Mouse (Mus musculus) induced T-regulatory cell, adult 2 months (primary cell): Measurements from ENCODE around the gene Clec10a.
"Not testable (repeated sequence)": the region's sequence is repeated elsewhere in the genome, so short reads cannot be mapped to it uniquely, and the experiment has no call there.

ENCODE experiments used
- DNase-seq: peaks from one replicate; pipeline ENCODE4 v3.0.0-alpha.2; 2012; ENCODE audit warnings: low read depth

The Clec10a gene

DNA sequence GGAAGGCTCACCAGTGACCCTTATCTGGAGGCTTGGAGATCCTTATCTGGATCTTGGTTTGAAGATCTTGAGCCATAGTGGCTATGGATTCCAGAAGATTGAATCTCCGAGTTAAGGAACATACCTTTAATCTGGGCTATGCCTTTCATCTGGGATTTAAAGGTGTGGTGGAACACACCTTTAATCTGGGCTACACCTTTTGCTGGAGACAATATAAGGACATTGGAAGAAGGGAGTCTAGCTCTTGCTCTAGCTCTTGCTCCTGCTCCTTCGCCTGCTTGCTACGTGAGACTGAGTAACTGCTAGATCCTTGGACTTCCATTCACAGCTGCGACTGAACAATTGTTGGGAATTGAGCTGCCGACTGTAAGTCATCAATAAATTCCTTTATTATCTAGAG is at the start of gene Clec10a:
Gene Clec10a, plus strand, starts transcription at position 301 of the 400 bp plus-strand sequence.
- DNase-seq: not testable (repeated sequence)

DNA sequence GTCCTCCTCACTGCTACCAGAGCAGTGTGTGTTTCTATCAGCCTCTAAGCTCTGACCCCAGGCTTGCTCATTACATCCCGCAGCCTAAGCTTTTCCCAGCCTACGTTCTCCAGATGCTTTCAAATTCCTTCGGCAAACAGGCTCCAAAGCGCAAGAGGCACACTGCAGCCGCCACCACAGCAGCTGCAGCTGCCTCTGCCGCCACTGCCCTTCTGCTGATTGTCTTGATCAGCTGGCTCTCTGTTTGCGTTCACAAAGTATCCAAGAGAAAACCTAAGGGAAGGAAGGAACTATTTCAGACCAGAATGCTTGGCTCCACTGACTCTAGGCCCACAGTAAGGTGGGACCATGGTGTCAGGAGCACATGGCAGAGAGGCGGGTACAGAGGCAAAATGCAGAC is 48.9 kb upstream of the Clec10a start:
- DNase-seq: no peak

DNA sequence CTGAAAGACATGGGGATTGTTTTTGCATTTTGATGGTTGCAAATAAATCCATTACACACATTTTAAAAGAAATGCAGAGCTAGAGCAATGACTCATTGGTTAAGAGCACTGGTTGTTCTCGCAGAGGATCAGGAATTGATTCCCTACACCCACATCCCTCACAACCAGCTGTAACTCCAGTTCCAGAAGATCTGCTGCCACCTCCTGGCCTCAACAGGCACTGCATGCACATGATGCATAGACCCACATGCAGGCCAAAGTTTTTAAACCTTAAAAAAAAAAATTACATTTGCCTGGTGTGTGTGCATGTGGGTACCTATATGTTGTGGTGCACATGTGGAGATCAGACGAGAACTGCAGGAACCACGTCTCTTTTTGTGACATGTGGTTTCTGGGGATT is 45.9 kb upstream of the Clec10a start:
- DNase-seq: peak; percentile 69

DNA sequence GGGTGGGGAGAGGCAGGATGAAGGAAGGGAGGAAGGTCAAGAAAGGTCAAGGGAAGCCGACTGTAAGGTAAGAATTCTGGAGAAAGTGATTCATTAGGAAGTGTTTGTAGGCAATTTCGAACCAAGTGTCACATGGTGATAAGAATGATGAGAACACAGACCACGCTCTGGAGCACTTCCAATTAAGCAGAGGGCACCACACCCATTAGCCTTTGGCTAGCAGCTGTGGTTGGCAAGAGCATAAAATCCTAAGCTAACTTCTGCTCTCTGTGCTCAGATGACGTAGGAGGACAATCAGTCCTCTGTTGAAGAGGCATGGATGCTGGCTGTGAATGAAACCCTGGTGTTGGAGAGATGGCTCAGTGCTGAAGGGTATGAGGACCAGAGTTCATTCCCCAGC is 41.4 kb upstream of the Clec10a start:
- DNase-seq: no peak

DNA sequence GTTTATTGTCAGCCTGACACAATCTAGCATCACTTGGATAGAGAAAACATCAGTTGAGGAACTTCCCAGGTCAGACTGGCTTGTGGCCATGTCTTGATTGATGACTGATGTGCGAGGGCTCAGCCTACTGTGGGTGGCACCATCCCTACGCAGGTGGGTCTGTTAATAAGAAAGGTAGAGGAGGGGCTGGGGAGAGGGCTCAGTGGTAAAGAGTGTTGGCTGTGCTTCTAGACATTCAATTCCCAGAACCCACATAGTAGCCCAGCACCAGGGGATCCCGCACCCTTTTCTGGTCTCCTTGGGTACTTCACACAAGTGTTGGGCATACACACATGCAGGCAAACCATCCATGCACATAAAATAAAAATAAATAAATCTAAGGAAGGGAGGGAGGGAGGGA is 40.1 kb upstream of the Clec10a start:
- DNase-seq: no peak

DNA sequence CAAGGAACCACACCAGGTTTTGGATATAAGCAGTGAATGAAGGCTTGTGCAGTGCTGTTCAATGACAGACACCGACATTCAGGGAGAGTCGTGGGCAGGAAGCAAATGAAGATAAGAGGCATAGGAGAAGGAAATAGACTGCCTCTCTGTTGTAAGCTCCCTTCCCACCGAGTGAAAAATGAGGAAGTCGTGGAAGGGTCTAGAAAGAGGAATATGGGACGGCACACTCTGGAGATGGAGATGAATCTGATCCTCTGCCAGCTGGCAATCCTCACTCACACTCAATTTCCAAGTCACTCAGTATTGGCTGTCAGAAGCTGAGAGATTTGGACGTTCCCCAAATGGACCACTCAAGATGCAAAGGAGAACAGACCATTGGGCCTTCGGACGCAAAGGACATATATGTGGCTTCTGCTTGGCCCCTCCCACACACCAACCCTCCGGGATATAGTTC is 26.0 kb upstream of the Clec10a start, which contains the start of gene Mgl2:
Gene Mgl2, plus strand, starts transcription at position 404 of the 454 bp plus-strand sequence.
- no peak for DNase-seq

DNA sequence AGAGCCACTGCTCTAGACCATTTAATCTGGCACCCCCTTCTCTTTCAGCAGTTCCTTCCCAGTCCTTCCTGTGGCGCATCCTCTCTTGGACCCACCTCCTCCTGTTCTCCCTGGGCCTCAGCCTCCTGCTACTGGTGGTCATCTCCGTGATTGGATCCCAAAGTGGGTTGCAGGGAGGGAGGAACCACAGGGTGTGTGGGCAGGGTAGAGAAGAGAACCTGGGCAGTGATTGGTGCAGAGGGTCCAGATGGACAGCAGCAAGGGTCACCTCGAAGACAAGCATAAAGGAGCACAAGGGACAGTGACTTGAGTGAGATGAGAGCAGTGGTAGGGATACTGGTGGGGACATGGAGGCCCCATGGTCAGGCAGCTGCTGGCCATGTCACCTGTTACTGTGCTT is 21.0 kb upstream of the Clec10a start:
- not testable (repeated sequence) for DNase-seq

DNA sequence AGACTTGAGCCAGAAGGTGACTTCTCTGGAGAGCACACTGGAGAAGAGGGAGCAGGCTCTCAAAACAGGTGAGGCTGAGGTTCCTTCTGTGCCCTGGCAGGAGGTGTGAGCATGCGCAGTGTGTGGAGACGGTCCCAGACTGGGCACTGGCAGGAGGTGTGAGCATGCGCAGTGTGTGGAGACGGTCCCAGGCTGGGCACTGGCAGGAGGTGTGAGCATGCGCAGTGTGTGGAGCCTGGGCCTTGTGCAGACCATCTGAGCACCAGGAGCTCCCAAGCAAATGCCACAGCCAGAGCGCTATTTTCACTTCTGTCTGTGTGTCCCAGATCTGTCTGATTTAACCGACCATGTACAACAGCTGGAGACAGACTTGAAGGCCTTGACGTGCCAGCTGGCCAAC is 20.1 kb upstream of the Clec10a start:
- not testable (repeated sequence) for DNase-seq

DNA sequence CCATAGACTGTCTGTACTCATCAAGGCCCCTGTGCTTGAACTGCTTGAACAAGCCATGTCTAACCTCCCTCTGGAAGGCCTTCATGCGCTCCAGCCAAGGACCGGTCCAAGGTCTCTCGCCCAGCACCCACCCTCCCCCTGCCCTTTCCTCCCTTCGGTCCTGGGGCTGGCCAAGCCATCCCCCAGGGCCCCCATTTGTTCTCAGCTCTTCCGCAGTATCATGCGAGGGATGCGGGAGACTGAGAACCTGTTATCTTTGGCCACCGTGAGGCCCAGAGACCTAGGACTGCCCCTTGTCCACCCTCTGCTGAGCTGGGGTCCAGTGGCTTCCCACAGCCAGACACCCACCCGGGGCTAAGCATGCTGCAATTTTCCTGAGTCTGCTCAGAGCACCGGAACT is 16.8 kb upstream of the Clec10a start:
- DNase-seq: no peak

DNA sequence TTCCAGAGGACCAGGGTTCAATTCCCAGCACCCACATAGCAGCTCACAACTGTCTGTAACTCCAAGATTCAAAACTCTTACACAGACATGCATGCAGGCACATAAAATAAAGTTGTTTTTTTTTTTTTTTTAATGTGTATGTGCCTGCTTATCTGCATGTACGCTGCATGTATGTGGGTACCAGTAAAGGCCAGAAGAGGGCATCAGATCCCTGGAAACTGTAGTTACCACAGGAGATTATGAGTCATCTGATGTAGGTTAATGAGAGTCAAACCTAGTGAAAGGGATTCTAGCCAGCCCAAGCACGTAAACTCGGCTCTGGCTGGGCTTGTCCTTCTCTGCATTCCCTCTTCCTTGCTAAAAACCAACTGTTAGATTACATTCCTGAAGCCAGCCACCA is 4.9 kb upstream of the Clec10a start:
- peak; percentile 19 for DNase-seq

DNA sequence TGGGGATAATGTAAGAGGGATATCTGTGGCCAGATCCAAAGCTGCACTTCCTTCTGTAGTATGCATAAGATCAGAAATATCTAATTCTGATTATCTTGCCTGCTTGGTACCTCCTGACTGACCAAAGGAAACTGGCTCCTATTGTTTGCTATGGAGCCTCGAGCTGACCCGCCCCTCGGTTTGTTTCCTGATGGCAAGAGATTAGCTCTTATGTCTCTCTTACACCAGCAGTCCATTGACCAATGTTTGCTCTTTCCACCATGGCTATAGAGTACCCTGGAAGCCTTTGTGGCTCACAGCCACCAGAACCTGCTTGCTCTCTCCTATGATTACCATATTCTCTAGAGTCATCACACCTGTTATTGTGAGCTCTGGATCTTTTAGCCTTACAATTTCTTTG is 6.3 kb downstream of the Clec10a start:
- DNase-seq: no peak

DNA sequence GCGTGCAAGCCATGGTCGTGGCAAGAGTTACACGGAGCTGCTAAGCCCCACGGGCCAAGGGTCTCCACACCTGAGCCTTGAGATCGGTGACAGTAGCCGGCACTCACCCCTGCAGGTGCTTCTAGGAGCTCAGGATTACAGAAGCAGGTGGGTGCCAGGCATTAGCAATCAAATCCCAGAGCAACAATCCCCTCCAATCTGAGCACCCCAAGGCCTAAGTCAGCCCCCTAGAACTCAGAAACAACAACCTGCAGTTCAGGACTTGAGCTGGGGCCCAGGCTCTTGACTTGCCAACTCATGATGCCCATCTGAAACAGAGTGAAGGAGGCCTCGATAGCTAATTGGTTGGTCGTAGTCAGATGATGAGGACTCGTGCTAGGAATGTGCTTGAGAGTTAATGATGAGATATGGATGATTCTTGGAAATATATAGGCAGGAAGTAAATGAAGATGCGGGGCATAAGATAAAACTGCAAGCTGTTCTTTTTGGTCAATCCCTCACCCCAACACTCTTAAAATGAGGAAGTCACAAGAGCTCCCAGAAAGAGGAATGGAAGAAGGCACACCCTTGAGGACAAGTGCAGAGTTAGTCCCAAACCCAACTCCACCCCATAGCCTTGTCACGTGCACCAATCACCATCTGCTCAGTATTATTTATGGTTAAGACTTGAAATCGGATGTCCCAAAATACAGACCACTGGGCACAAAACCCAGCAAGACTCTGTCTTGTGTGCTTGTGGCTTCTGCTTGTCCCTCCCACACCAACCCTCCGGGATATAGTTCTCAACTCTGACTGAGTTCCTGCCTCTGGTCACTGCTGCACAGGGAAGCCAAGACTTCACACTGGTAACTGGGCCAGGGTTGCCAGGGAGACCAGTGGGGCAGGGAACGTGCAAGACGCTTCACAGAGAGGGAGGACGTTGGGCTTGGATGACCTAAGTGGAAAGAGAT is 10.2 kb downstream of the Clec10a start:
- DNase-seq: no peak

DNA sequence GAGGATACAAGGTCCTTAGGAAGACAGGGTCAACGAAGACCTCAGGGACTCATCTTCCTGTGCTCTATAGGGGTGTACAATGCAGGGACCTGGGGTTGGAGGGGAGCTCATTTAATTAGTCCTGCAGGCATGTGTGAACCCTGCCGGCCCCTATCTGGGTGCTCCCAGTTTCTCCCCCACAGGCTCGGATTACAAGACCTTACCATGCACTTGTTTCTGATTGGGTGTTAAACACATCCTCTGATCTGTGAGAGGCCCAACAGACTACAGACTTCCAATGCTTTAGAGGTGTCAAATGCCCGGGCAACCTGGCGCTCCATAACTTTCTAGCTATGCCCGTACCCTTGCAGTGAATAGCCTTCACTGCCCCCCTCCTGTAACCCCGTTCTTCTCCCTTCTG is 12.1 kb downstream of the Clec10a start:
- DNase-seq: no peak

DNA sequence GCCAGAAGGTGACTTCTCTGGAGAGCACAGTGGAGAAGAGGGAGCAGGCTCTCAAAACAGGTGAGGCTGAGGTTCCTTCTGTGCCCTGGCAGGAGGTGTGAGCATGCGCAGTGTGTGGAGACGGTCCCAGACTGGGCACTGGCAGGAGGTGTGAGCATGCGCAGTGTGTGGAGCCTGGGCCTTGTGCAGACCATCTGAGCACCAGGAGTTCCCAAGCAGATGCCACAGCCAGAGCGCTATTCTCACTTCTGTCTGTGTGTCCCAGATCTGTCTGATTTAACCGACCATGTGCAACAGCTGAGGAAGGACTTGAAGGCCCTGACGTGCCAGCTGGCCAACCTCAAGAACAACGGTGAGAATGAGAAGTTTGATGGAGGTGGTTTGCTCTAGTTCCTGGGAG is 13.5 kb downstream of the Clec10a start:
- not testable (repeated sequence) for DNase-seq

DNA sequence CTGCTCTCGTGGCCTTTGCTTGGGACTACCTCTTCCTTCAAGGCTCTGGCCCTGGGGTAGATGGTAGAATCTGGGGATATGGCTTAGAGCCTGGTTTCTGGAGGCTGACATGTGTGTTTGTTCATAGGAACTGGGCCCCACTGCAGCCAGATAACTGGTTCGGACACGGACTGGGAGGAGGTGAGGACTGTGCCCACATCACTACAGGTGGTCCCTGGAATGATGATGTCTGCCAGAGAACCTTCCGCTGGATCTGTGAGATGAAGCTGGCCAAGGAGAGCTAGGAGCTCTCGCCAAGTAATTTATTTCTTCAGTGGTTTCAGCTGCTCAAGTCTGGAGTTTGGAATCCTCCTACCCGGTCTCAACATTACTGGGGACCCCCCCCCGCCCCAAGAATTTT is 14.3 kb downstream of the Clec10a start:
- DNase-seq: no peak

DNA sequence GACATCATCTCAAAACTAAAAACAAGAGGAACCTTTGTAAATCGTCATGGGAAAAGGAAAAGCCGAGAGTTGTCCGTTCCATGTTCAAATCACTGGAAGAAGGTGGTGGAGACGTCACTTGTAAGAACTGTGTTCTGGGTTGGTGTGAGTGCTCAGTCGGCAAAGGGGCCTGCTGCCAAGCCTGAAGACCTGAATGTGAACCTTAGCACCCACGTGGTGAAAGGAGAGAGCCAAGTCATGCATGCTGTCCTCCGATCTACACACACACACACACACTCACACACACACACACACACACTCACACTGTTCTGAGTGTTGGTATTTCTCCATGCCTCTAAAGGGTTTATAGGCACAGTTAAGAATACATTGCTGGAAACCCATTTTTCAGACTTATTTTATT is 15.2 kb downstream of the Clec10a start:
- no peak for DNase-seq

DNA sequence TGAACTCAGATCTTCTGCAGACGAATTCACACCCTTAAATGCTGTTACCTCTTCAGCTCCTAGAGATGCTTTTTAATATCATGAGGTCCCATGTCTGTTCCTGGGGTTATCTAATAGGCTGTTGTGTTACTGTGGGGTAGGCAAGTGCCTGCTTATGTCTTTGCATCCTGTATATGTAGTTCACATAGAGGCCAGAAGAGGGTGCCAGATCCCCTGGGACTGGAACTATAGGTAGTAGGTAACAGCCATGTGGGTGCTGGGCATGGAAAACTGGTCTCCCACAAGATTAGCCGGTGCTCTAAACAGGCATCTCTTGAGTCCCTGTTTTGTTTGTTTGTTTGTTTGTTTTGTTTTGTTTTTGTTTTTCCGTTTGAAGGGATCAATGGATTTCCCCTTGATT is 15.8 kb downstream of the Clec10a start:
- DNase-seq: peak; percentile 73

DNA sequence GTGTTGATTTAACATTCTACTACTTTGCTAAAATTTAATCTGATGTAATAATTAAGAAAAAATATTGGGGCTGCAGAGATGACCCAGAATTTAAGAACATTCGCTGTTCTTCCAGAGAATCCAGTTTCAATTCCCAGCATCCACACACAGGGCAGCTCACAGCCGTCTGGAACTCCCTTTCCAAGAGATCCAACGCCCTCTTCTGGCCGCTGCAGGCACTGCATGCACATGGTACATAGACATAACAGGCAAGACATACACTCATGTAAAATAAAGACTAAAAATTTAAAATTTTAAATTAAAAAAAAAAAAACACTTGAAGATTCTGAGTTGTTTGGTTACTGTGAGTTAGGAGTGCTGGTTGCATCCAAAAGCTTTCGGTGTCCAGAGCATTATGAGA is 16.3 kb downstream of the Clec10a start:
- DNase-seq: peak; percentile 26

DNA sequence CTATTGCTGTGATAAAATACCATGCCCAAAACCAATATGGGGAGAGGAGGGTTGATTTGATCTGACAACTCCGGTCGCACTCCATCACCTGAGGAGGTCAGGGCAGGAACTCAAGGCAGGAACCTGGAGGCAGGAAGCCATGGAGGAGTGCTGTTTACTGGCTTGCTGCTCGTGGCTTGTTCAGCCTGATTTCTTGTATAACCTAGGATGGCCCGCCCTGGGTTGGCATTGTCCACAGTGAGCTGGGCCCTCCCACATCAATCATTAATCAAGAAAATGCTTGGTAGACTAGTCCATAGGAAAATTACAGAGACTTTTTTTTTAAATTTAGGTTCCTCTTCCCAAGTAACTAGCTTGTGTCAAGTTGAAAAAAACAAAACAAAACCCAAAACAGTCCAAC is 18.5 kb downstream of the Clec10a start:
- no peak for DNase-seq

DNA sequence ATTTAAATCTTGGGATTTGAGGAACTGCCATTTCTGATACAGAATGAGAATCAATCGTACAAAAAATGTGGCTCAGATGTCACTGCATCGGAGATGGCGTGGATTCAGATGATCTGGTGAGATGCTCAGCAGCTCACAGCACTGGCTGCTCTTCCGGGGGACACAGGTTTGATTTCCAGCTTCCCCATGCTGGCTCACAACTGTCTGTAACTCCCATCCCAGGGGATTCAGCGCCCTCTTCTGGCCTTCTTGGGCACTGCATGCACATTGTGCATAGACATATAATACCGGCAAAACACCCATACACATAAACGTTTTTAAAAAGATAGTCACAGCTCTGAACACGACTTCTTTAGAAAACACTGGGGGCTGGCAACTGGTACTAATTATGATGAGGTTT is 21.6 kb downstream of the Clec10a start:
- peak; percentile 37 for DNase-seq

DNA sequence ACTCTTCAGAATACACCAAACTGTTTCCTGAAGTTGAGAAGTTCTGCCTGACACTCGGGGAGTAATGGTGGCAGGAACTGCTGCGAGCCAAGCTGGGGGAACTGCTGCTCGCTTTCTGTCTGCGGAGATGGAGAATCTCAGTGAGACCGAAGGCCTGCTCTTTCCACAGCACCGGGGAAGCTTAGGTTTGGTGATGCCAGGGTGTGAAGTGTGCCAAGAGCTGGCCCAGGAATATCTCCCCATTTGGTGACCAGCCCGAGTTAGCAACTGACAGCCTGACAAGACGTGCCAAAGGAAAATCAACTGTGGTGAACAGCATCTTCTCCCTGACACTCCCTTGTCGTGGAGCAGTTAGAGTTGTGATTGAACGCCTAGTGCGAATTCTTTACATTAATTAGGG is 22.3 kb downstream of the Clec10a start:
- DNase-seq: no peak

DNA sequence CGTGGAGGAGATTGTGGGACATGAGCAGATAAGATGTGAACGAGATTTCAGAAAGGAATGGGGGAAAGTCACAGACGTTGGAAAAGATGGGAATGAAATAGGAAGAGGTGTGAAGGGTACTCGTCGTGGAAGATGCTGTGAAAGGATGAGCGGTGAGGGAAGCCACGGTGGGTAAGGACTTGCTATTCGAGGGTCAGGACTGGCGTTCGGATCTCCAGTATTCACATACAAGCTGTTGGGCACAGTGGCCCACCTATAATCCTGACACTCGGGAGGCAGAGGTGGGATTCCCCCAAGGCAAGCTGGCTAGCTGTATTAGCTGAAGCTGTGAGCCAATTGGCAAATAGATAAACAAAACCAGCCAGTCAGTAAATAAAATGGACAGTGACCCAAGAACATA is 22.8 kb downstream of the Clec10a start:
- no peak for DNase-seq

DNA sequence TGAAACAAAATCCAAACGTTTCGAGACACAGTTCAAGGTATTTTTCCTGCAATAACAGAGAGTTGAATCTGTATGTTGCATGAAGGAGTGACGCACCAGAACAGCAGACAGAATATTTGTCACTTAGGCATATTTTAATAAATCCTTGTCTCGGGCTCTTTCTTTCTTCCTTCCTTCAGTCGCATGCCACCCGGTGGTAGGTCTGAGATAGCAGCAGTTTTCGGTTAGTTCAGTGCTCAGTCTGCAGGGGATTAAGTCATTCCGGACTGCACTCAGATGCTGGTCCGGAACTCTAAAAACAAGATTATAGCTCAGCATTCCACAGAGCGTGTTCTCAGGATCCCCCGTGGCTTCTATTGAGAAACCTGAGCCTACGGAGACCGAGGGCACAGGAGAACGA is 23.4 kb downstream of the Clec10a start:
- DNase-seq: peak; percentile 31

DNA sequence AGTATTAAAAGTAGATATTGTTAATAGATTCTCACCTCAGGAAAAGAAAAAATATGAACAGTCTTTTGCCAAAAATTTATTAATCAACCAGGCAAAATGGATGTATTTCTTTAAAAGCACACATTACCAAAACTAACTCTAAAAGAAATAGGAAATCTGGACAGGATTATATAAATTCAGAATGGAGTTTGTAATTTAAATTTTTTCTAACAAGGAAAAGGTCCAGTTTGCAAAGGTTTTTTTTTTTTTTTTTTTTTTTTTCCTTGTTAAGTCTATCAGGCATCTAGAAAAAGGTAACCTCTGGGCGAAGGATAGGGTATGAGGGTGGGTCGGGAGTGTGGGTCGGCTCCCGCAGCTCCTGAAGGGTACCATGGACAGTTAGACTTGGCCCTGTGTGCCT is 24.5 kb downstream of the Clec10a start:
- DNase-seq: no peak
